Mouse (Mus musculus): Measurements from ENCODE around the gene Rac3.
A peak's percentile ranks its signal among the peaks of the same experiment; 100 is the strongest.

Rac3 gene

GRCm38 (mm10) chr11:120706120-120706519 lies 15.2 kb upstream of the Rac3 start:
- DNase-seq (ENCODE audit: low spot score), result no peak

- no peak for DNase-seq (ENCODE audit: low spot score)
Measured at GRCm38 (mm10) chr11:120707225-120707624, 14.0 kb upstream of the Rac3 start.

- DNase-seq (ENCODE audit: low spot score), result no peak
Measured at GRCm38 (mm10) chr11:120707969-120708368, 13.3 kb upstream of the Rac3 start.

DNA sequence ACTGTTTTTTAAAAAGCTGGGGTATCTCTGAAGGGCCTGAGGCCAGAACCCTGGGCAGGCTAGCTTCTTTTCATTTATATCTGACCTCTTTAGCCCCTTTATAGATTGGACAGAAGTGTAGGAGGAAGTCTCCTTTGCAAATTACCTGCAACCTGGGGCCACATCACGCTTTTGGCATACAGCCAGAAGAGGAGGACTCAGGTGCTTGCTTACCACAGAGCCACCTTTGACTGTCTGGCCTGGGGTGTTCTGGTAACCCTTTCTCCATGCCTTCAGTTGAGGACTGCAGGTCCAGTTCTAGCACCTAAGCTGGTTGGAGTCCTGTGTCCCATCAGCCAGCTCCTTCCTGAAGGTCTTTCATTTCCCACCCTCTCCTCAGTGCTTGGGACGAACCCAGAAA lies 11.7 kb upstream of the Rac3 start:
- DNase-seq (ENCODE audit: low spot score), result no peak

- DNase-seq (ENCODE audit: low spot score), result no peak
Measured at GRCm38 (mm10) chr11:120710672-120711071, 10.6 kb upstream of the Rac3 start.

- DNase-seq (ENCODE audit: low spot score), result no peak
Measured at GRCm38 (mm10) chr11:120711980-120712604, 9.2 kb upstream of the Rac3 start.

DNA sequence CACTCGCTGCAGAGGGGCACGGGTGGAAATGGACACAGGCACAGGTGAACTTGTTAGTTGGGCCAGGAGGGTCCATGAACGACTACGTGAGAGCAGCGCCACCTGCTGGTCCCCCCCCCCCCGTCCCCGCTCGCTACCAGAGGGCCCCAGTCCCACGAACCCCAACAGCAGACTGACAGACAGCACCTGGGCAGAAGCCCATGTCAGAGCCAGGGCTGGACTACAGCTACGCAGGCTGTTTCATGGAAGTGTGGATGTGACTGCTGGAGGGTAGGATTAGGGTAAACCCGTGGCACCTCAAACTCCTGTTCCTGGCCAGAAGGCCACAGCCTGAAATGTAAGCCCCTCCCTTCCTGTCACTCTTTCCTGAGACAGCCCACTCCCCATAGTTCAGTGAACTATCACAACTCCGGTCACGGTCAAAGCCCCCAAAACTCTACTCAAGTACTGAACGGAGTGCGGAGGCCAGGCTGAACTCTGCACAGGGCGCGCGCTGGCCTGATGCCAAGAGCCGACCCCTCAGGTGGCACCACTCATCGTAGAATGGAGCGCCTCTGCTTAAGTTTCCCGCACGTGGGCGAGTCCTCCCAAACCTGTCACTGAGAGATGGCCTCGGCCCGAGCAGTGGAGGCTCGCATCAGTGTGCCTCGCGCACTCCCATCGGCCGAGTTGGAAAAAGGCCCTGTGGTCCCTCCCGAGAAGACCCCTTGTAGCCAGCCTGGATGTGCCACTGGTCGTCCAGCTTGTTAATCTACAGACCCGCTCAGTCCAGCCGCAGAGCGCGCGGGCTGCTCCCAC lies 8.3 kb upstream of the Rac3 start:
- DNase-seq (ENCODE audit: low spot score), result no peak

- DNase-seq (ENCODE audit: low spot score), result peak; percentile 97
Measured at GRCm38 (mm10) chr11:120713580-120714518, 7.4 kb upstream of the Rac3 start, which contains the start of the genes Cenpx and Lrrc45. Cenpx (minus strand) TSS chr11:120713738. Lrrc45 (plus strand) TSS chr11:120713925.

DNA sequence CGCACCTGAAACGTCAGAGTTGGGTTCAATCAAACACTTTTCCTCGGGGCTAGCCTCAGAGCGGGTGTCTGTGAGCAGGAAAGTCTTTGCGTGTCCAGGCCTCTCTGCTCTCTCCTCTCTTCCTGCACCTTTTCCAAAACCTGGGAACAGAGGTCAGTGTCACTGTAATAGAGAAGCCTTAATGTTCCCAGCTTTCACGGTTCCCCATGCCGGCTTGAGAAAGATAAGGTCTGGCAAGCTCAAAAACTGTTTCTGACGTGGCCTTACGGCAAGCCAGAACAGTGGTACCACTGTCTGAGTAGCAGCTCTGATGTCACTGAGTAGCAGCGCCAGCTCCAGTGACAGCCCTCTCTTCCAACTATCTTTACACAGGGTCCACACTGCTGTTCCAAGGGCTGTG lies 6.7 kb upstream of the Rac3 start:
- DNase-seq (ENCODE audit: low spot score), result no peak

- DNase-seq (ENCODE audit: low spot score), result no peak
Measured at GRCm38 (mm10) chr11:120715131-120715530, 6.1 kb upstream of the Rac3 start.

DNA sequence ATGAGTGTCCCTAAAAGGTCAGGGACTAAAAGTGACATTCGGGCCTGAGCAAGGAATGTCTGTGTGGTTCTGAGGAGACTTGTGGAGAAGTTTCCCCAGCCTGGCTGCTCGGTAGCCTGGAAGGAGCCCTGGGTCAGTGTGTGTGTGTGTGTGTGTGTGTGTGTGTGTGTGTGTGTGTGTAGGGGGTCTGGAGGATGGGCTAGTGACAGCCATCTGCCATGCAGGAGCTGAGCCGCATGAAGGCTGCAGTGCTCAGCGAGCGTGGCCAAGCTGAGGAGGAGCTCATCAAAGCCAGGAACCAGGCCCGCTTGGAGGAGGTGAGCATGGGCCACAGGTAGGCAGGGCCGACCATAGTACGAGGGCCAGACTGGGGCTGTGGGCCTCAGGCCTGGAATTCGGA lies 2.0 kb upstream of the Rac3 start:
- no peak for DNase-seq (ENCODE audit: low spot score)

GRCm38 (mm10) chr11:120719841-120720376 lies 1.4 kb upstream of the Rac3 start:
- no peak for DNase-seq (ENCODE audit: low spot score)

- DNase-seq (ENCODE audit: low spot score), result peak; percentile 72
Measured at GRCm38 (mm10) chr11:120720450-120720849, 820 bp upstream of the Rac3 start.

GRCm38 (mm10) chr11:120722067-120722630 lies 879 bp downstream of the Rac3 start:
- no peak for DNase-seq (ENCODE audit: low spot score)

- DNase-seq (ENCODE audit: low spot score), result no peak
Measured at GRCm38 (mm10) chr11:120722761-120723382, 1.6 kb downstream of the Rac3 start.

- DNase-seq (ENCODE audit: low spot score), result no peak
Measured at GRCm38 (mm10) chr11:120723509-120723908, 2.2 kb downstream of the Rac3 start.

DNA sequence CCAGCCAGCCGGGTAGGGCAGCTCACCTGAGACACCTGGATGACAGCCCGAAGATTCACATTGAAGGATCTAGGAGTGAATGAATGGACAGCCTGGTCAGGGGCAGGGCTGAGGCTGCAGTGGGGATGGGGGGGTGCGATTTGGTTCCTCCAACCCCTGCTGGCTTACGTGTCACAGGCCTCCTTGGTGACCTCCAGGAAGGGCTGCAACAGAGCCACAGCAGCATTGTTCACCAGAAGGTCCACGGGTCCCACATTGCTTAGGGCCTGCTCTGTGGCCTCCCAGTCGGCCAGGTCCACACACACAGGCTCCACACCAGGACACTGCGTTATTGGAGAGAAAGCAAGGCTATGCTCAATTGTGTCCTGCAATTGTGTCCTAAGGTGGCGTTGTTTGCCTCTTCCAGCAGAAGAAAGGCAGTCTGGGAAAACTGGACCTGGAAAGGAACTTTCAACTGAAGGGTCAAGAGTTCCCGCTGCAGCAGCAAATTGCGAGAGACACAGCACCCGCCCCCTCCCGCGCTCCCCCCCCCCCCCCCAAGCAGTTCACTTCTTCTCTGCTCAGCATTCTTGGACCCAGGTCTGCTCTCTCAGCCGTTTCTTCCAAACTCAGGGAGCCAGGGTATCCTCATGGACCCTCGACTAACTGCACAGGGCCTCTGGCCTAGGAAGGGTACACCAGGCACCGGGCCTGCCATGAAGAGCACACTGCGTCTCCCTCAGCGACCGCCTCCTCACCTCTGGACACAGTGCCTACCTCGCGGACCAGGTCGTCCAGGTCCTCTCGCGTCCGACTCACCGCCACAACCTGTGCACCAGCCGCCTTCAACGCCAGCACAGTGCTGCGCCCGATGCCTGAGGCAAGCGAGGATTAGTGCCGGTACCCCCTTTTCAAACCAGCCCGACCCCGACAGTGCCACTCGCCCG lies 5.2 kb downstream of the Rac3 start:
- no peak for DNase-seq (ENCODE audit: low spot score)

DNA sequence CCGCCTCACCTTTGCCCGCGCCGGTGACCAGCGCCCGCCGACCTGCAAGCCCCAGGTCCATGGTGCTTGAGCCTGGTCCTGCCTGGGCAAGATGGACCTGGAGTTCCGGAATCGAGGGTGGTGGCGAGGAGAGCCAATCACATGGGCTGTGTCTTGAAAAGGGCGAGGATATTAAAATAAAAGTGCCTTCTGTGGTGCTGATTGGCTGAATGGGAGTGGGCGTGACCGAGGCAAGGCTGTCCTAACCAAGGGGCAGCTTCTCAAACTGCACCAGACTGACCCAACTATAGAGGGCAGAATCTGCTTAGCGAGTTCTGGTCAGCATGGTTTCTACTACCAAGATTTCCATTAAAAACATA lies 5.9 kb downstream of the Rac3 start, which contains the start of gene Dcxr:
Dcxr (minus strand) TSS at position 113 of the 359 bp plus-strand sequence.
- peak; percentile 89 for DNase-seq (ENCODE audit: low spot score)

DNA sequence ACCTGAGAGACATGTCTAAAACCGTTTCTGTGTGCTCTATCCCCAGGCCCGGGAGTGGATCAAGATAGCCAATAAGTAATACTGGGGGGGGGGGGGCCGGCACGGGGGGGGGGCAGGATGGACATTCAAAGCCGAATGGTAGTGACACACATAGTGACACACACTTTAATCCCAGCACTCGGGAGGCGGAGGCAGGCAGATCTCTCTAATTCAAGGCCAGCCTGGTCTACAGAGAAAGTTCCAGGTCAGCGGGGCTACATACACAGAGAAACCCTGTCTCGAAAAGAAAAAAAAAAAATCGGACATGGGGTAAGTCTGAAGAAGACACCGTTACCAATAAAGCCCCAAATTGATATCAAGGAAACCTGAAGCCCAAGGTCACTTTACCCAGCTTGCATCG lies 6.3 kb downstream of the Rac3 start:
- no peak for DNase-seq (ENCODE audit: low spot score)
